Mouse (Mus musculus) lung, postnatal 10 days (tissue): ENCODE results near the gene AC170998.1.
A peak's percentile ranks its signal among the peaks of the same experiment; 100 is the strongest.

Experiments used
- DNase-seq: peaks from one replicate; pipeline ENCODE4 v3.0.0; 2021

AC170998.1 gene

GRCm38 (mm10) chr17:28725783-28726182 lies at the start of gene AC170998.1:
AC170998.1 (plus strand) TSS chr17:28726083.
- no peak for DNase-seq

GRCm38 (mm10) chr17:28682311-28683084 lies 43.4 kb upstream of the AC170998.1 start:
- DNase-seq, result peak; percentile 59

DNA sequence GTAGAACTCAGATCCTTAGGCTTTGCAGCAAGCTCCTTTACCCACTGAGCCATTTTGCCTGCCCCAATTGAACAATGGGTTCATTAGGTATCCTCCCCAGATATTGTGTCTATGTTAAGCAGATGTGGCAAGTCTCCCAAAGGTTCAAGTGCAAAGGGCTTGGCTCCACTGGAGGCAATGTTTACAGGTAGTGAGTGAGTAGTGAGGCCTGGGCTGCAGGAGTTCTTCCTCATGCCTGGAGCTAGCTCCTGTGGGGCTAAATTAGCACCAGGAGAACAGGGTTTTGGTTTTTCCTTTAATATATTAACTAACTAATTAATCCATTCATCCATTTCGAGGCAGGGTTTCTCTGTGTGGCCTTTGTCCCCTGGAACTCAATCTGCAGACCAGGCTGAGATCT lies 42.3 kb upstream of the AC170998.1 start:
- DNase-seq, result no peak

DNA sequence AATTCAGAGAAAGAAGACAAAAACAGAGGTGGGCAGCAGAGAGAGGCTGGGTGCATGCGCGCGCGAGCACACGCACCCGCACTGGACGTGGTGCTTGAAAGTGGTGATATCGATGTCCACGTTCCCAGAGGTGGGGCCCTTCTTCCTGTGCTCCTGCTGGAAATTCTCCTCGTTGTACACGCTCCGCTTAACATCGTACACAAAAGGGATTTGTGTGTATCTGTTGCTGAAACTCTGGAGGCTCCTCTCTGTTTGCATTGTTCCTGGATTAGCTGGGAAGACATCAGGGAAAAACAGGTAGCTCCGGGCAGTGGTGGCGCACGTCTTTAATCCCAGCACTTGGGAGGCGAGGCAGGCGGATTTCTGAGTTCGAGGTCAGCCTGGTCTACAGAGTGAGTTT lies 41.3 kb upstream of the AC170998.1 start:
- no peak for DNase-seq

- DNase-seq, result no peak
Observed at GRCm38 (mm10) chr17:28687354-28687753, 38.5 kb upstream of the AC170998.1 start.

DNA sequence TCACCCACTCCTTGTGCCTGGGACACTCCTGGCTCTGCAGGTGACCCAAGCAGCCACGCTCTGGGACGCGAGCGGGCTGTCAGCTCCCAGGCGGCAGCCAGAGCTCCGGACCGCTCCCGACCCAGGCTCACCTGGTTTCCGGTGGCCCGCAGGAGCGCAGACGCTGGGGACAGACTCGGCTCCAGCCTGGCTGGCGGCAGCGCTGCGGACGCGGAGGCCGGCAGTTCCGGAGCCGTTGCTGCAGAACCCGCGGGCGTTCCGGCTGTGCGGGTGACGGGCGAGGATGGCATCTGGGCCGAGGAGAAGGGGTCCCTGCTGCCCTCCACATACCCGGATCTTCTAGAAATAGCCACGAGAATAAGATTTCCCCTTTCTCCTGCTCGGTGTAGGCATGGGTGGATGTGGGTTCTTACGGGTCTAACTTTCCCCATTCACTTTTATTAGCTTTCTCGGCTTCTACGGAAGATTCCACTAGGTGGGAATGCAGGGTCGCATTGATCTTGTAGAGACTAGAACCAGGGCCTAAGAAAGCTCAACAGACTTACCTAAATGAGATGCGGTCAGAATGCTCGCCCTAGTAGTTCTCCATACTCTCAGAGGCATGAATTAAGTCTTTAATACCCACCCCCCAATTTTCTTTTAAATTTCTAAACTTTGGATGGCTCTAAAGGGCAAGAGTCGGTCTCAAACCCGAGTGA lies 36.1 kb upstream of the AC170998.1 start, which contains the start of gene Slc26a8:
Gene Slc26a8, minus strand, starts transcription at position 648 of the 698 bp plus-strand sequence.
- DNase-seq, result no peak

DNA sequence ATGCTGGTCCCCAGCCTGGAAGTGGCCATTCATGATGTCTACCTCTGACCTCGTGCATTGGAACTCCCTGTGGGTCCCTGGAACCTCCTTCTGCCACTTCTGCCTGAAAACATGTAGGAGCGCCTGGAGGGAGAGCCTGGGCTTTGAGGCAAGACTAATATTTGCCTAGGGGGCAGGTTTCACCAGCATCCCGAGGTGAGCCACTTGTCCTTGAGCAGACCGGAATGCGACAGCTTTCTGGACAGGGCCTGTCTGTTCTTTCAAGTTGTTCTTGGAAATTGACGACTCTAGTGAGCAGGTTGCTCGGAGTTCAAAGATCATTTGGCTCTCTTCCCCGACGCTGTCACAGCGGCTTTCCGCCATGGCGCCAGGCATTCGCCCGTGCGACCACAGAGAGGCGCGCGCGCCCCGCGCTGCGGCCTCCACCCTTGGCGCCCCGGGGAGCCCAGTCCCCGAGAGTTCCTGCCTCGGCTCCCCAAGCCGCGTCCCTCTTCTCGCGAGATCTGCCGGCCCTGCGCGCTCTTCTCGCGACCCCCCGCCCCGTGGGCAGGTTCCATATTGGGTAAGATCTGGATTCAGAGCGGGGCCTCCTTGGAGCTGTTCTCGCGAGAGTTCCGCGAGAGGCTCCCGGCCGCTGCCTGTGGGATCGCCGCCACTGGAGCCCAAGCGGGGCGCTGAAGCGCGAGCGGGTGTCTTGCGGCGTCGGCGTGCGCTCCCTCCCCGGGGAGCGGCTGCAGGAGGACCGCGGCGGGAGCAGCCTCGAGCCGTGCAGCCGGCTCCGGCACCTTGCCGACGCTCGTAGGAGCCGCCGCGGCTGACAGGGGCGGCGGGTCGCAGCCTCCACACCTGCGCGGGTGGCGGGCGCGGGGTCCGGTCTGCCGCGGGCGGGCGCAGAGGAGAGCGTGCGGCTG lies 34.9 kb upstream of the AC170998.1 start, which contains the start of gene Mapk14:
Gene Mapk14, plus strand, starts transcription at position 554 of the 911 bp plus-strand sequence.
- peak; percentile 100 for DNase-seq

GRCm38 (mm10) chr17:28691687-28692340 lies 34.1 kb upstream of the AC170998.1 start:
- DNase-seq, result peak; percentile 78

GRCm38 (mm10) chr17:28692341-28692710 lies 33.6 kb upstream of the AC170998.1 start:
- peak; percentile 63 for DNase-seq

DNA sequence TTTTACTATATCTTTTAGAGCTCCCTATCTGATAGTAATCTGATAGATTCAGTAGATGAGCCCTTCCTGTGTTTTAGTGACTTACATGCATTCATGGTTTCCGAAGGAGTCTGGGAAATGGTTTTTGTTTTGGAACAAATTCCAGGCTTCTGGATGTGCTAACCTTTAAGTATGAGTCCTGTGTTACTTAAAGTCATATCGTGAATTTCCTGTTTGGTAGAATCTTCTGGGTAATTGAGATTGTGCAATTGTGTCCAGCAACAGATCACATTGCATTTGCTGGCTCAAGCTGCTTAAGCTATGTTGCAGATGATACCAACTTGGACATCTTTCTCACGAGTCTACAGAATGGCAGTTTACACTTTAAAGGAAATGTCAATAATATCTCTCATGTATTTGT lies 32.8 kb upstream of the AC170998.1 start:
- DNase-seq, result no peak

- DNase-seq, result no peak
Observed at GRCm38 (mm10) chr17:28694078-28694477, 31.8 kb upstream of the AC170998.1 start.

DNA sequence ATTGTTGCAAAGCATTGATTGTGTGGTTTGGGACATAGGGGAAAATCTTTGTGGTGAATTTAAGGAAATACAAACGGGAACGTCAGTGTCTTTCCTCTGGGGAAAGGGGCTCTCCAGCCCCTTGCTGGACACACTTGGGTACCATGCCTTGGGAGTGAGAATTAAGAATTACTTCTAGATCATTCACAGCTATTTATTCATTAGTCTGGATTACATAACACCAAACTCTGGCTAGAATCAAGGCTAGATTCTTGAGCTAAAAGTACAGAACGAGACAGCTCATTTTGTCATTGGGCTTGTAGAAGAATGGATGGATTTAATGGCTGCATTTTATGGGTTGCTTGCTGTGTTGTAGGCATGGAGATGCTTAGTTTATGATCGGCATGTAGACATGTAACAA lies 31.1 kb upstream of the AC170998.1 start:
- no peak for DNase-seq

GRCm38 (mm10) chr17:28696641-28697040 lies 29.2 kb upstream of the AC170998.1 start:
- no peak for DNase-seq

- DNase-seq, result no peak
Observed at GRCm38 (mm10) chr17:28697290-28698195, 28.3 kb upstream of the AC170998.1 start.

- DNase-seq, result peak; percentile 39
Observed at GRCm38 (mm10) chr17:28698245-28698644, 27.6 kb upstream of the AC170998.1 start.

DNA sequence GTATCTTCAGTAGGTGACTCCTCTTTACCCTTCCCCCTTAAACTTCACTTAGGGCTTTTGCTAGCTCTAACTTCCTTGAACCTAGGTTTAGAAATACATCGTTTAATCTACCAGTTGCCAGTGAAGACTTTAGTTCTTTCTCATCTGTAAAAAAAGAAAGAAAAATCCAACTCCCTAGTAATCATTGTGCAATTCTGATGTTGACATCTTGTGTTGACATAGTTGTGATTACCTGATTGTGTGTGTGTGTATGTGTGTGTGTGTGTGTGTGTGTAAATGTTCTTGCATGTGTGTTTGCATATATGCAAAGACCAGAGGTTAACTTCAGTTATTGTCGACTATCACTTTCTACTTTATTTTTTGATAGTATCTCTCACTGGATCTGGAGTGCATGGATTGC lies 27.2 kb upstream of the AC170998.1 start:
- DNase-seq, result no peak

- no peak for DNase-seq
Observed at GRCm38 (mm10) chr17:28699789-28700188, 26.1 kb upstream of the AC170998.1 start.

- no peak for DNase-seq
Observed at GRCm38 (mm10) chr17:28701171-28701570, 24.7 kb upstream of the AC170998.1 start.

DNA sequence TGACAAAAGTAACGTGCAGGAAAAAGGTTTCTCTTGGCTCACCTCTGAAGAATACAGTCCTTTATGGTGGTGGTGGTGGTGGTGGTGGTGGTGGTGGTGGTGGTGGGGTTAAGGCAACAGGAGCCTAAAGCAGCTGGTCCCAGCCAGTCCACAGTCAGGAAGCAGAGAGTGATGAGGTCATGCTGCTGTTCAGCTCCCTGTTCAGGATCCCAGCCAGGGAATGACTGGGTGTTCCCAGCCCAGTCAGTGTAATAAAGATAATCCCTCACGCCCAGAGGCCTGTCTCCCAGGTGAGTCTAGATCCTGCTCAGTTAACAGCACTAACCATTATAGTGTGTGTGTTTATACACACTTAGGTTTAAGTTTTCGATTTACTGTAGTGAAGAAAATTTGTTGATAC lies 24.1 kb upstream of the AC170998.1 start:
- DNase-seq, result no peak

- DNase-seq, result peak; percentile 68
Observed at GRCm38 (mm10) chr17:28702646-28703045, 23.2 kb upstream of the AC170998.1 start.

GRCm38 (mm10) chr17:28706697-28707096 lies 19.2 kb upstream of the AC170998.1 start:
- DNase-seq, result no peak
